Mouse (Mus musculus) large intestine, adult 2 months (tissue): ENCODE measurements at regions not wholly inside any gene's neighbourhood (a gene's known extent, or its start where the extent isn't known, plus 50 kb on each side); places are given as distances from the start of the nearest gene placed in this dataset.

Experiments used
- DNase-seq: peaks from one replicate; pipeline ENCODE4 v3.0.0-alpha.2; 2012; ENCODE audit warnings: low read depth, low spot score
- WGBS: fragments of 180-500 bp; shearing (Covaris S2); methylation state at CpG from one replicate; pipeline ENCODE4 v1.1.7; 2018; 5-methylcytosine and 5-hydroxymethylcytosine counted together

DNA sequence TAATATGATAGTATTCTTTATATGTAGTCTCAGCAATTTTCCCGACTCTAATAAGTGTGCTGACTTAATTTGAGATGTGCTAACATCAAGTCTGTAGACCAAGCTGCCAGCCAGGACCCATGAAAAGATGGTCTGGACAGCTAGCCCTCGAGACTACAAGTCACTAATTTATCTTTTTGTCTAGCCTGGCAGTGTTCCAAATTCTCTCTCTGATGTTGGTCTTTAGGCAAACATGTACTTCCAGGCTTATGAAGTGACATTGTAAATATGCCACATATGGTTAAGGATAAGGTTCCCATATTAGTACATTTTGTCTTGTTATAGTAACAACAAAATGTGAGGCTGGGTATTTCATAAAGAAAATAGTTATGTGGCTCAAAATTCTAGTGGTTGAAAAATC is 288.5 kb downstream of the Ice1 start:
- 34% methylated on average over 2 of the region's 2 CpGs for WGBS
- no peak for DNase-seq

DNA sequence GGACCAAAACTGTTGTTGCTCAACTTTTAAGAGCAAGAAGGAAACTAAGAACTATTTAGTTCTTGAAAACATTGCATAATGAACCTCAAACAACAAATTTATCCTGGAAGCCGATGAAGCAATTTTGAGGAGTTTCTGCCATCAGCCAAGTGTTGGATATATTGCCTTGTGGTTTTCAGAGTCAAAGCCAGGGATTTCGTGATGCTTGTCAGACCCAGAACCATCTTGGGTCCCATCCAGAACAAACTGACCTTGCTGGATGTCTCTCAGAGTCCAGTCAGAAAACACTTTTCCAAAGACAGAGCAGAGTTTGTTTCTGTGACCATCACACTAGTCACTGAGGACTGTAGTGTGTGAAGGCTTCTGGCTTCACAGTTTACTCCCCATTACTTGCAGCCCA is 267.8 kb downstream of the Ice1 start:
- WGBS: 62% methylated on average over 2 of the region's 2 CpGs
- no peak for DNase-seq

- DNase-seq: no peak
- 53% methylated on average over 6 of the region's 6 CpGs for WGBS
These were observed 256.7 kb downstream of the Ice1 start for GRCm38 (mm10) chr13:70380772-70381171.

GRCm38 (mm10) chr13:70385292-70385691 is 252.1 kb downstream of the Ice1 start:
- WGBS: 51% methylated on average over 8 of the region's 8 CpGs
- DNase-seq: no peak

DNA sequence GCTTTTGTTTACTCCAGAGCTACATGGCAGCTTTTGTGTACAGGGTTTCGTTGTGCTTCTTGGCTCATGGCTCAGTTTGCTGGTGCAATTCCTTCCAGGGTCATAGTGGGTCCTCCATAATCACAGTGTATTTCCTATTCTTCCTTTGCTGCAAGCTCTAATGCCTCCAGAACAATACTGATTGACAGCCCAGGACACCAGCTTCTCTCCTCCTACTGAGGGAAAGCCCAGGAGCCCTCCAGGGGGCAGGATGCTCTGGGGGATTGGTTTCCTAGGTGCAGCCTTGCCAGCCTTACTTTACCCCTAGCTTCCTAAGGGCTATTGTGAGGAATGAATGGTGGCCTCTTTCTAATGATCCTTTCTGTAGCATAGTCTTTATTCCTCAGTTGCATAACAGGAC is 224.6 kb downstream of the Ice1 start:
- WGBS: 85% methylated on average over 1 of the region's 1 CpGs

DNA sequence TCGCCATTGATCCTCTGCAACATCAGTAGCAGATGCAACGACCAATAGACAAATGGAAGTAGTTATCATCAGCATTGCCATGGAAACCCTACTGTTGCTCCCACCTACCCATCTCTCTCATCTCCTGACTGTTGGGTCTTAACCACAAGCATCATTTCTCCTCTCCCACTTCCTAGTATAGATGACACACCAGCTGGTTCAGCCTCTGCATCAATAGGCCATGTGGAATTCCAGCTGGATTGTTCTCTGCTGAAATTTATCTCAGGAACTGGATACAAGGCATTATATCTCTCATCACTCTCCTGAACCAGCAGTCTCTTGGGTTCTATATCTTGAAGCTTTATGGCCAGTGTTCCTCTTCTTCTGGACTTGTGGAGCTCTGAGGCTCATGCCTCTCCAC is 219.3 kb downstream of the Ice1 start:
- WGBS: 73% methylated on average over 2 of the region's 2 CpGs
- no peak for DNase-seq

More for the DNA sequence above, 224.6 kb downstream of the Ice1 start:
- no peak for DNase-seq

DNA sequence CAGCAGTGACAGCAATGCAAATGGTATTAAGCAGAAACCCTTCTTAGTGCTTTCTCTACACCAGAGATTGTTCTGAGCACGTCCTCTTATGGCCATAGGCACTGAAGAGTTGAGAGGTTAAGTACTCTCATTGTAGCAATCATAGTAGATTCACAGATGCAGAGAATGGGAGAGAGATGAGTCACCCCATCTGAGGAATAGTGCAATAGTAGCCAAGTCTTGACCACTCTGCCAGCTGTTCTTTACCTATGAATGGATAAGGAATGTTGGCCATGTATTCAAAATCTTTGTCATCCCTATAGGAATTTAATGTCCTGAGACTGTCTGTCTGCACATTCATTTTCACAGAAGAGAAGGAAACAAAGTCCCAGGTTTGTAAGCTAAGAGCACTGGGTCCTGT is 198.0 kb downstream of the Ice1 start:
- no peak for DNase-seq
- 29% methylated on average over 1 of the region's 1 CpGs for WGBS

- no peak for DNase-seq
- 83% methylated on average over 4 of the region's 4 CpGs for WGBS
These were observed 190.5 kb downstream of the Ice1 start for GRCm38 (mm10) chr13:70446940-70447339.

- no peak for DNase-seq
- 67% methylated on average over 4 of the region's 4 CpGs for WGBS
These were observed 182.6 kb downstream of the Ice1 start for GRCm38 (mm10) chr13:70454592-70455390.

DNA sequence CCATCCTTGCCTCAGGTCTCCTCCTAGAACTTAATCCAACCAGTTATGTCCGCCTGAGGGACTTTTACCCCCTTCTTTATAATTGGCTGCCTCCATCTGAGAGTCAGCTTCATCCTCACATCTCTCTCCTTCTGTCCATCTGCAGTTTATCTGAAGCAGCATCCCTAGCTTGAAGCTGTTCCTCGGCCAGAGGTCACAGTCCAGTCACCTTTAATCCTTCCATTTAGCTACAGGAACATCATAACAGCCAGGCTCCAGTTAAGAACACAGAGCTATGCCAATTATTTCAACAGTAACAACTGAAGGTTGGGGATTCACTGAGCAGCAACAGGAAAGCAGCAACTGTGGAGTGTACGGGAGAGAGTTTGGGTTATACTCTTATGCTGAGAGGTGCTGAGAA is 179.0 kb downstream of the Ice1 start:
- 59% methylated on average over 3 of the region's 3 CpGs for WGBS
- no peak for DNase-seq

DNA sequence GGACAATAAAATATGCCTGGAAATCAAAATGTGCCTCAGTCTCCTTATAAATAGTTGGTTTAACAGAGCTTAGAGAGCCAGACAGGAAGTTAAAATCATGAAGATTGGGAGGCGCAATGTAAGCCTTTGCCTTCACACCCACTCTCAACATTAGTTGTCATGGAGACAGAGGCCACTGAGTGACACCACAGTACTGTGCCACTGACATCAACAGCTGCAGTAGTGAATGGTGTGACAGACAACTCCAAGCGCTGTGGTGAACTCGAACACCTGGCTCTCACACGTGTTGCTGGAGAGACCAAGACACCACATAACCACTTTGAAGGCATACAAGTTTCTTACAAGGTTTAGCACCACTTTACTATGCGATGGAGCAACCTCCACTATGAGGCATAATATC is 172.4 kb downstream of the Ice1 start:
- WGBS: 74% methylated on average over 5 of the region's 5 CpGs
- no peak for DNase-seq

DNA sequence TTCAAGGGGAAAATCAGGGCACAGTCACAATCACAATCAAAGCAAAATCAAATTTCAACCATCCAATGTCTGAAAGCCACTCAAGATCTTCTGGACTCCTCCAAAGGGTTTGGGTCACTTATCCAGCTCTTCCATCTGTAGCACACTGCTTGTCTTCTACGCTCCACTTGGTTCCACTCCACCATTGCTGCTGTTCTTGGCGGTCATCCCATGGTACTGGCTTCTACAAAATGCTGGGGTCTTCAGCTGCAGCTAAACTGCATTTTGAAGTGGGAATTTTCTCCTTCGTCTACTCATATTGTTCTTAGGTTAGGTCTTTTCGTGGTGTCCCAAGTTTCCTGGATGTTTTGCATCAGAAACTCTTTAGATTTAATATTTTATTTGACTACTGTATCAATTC is 162.7 kb downstream of the Ice1 start:
- no peak for DNase-seq
- WGBS: 89% methylated on average over 4 of the region's 4 CpGs

DNA sequence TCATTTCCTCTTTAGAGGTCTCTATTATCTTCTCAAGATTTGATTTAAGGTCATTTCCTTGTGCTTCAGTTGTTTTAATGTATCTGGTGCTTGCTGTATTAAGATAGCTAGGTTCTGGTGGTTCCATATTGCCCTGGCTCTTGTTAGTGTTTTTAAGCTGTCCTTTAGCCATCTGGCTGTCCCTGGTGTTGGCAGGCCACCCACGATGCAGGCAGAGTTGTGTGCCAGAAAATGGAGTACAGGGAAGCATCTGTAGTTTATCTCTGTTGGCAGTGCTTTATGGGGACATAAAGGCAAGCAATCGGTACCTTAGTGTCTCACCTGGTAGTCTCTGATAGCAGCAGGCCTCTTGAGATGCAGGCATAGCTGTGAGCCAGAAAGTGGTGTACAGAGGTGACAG is 162.1 kb downstream of the Ice1 start:
- WGBS: 29% methylated on average over 2 of the region's 2 CpGs
- DNase-seq: no peak

GRCm38 (mm10) chr13:70499302-70499701 is 138.1 kb downstream of the Ice1 start:
- DNase-seq: no peak
- WGBS: 35% methylated on average over 4 of the region's 4 CpGs
